Mouse (Mus musculus): Measurements from ENCODE around the gene Ptpn4. TPM values are rescaled to one million over a fixed set of nuclear protein-coding genes. Genes with fewer than 3 reads are reported as not detected.

The Ptpn4 gene
- polyA plus RNA-seq, 1 experiment from 2014 or later = 4.1 TPM

GRCm38 (mm10) chr1:119646356-119646755, 191.1 kb downstream of the Ptpn4 start:
- Histone ChIP-seq H3K4me2 (ENCODE audit: low read depth, severe bottlenecking) (no peak overlapping the region), H3K4me1 (ENCODE audit: control insufficient read depth, insufficient read depth, low read length) (no peaks in the 10 kb centered on the region), H3K4me3 (ENCODE audit: low read depth, low read length) (no peak overlapping the region), H3K27ac (replicated peaks; ENCODE audit: low read depth, low read length) (no peak overlapping the region), H3K9ac (ENCODE audit: low read length) (no peak overlapping the region), H3K9me3 (ENCODE audit: control insufficient read depth, low read length) (no peaks in the 10 kb centered on the region), H3K27me3 (ENCODE audit: control insufficient read depth, insufficient read depth, low read length) (no peaks in the 10 kb centered on the region), H3K36me3 (ENCODE audit: control insufficient read depth, insufficient read depth, low read length) (no peaks in the 10 kb centered on the region)
- no peak for ATAC-seq (ENCODE audit: insufficient number of reproducible peaks, low FRiP score, low TSS enrichment, low read depth)
- WGBS = 75% methylated on average over 2 of the region's 2 CpGs
- DNase-seq (ENCODE audit: low spot score) = no peak

DNA sequence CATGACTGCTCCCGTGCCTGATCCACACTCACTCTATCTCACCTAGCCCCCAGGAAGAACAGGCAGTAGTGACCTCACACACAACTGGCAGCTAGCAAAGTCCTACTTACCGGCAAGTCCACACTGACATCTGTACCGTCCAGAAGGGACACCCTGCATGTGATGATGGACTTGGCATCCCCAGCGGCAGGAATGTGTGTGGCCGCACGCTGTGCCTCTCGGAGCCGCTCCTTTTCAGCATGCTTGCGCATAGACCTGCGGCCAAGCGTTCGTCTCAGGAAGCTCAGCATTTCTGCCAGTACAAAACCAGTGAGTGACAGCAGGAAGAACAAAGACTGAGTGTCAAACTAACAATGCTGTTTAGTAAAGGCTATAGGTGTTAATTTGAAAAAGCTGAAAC, 195.0 kb downstream of the Ptpn4 start:
- H3K9ac ChIP-seq (ENCODE audit: low read length) = no peak overlapping the region
- H3K27me3 ChIP-seq (ENCODE audit: control insufficient read depth, insufficient read depth, low read length) = no peaks in the 10 kb centered on the region
- DNase-seq (ENCODE audit: low spot score) = no peak
- H3K4me3 ChIP-seq (ENCODE audit: low read depth, low read length) = no peak overlapping the region
- no peak overlapping the region for H3K27ac ChIP-seq (replicated peaks; ENCODE audit: low read depth, low read length)
- H3K9me3 ChIP-seq (ENCODE audit: control insufficient read depth, low read length) = no peaks in the 10 kb centered on the region
- no peaks in the 10 kb centered on the region for H3K36me3 ChIP-seq (ENCODE audit: control insufficient read depth, insufficient read depth, low read length)
- H3K4me1 ChIP-seq (ENCODE audit: control insufficient read depth, insufficient read depth, low read length) = no peaks in the 10 kb centered on the region
- ATAC-seq (ENCODE audit: insufficient number of reproducible peaks, low FRiP score, low TSS enrichment, low read depth) = no peak
- WGBS = 89% methylated on average over 12 of the region's 12 CpGs
- H3K4me2 ChIP-seq (ENCODE audit: low read depth, severe bottlenecking) = no peak overlapping the region

DNA sequence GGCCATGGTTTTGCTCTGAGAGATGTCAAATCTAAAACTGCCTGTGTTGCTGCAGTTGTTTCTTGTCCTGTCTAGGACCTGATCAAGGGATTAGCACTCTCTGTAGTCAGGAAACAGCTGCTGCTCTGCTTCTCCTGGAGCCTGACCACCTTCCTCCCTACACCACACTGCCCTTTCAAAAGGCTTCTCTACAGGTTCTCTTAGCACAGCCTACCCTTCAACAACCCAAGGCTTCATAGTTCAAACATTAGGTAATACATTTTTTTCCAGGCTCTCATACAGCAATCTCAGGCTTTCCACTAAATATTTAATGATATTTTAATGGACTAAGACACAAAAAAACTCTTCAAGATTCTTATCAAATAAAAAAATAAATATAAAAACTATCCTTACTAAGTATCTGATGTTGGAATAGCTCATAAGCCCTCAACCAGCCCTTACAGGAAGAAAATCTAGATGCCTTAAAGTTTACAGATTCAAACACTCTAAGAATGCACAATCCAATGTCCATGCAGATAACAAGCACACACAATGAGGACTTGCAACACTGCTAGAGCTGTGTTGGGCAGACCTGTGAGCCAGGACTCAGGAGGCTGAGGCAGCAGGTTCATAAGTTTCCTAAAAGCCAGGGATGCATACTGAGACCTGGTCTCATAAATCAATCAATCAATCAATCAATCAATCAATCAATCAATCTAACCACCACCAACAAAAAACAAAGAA, 196.2 kb downstream of the Ptpn4 start:
- Histone ChIP-seq H3K27me3 (ENCODE audit: control insufficient read depth, insufficient read depth, low read length) (no peaks in the 10 kb centered on the region), H3K4me1 (ENCODE audit: control insufficient read depth, insufficient read depth, low read length) (no peaks in the 10 kb centered on the region), H3K9me3 (ENCODE audit: control insufficient read depth, low read length) (no peaks in the 10 kb centered on the region), H3K36me3 (ENCODE audit: control insufficient read depth, insufficient read depth, low read length) (no peaks in the 10 kb centered on the region), H3K27ac (replicated peaks; ENCODE audit: low read depth, low read length) (no peak overlapping the region), H3K4me3 (ENCODE audit: low read depth, low read length) (no peak overlapping the region), H3K4me2 (ENCODE audit: low read depth, severe bottlenecking) (no peak overlapping the region), H3K9ac (ENCODE audit: low read length) (no peak overlapping the region)
- no peak for DNase-seq (ENCODE audit: low spot score)
- no peak for ATAC-seq (ENCODE audit: insufficient number of reproducible peaks, low FRiP score, low TSS enrichment, low read depth)

DNA sequence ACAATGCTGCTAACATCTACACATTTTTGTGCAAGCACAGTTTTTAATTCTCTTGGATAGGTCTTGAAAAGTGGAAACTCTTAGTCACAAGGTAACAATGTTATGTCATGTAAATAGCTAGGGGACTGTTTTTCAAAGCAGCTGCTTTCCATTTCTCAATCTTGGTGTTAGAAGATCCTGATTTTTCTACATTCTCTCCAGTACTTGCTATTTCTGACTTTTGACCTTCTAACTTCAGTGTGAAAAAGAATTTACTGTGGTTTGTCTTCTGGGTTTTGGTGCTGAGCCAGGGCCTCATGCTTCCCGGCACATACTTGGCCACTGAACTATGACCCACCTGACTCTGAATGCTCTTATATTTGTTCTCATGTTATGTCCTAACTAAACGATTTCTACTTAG, 197.4 kb downstream of the Ptpn4 start:
- no peak for ATAC-seq (ENCODE audit: insufficient number of reproducible peaks, low FRiP score, low TSS enrichment, low read depth)
- no peak overlapping the region for H3K4me2 ChIP-seq (ENCODE audit: low read depth, severe bottlenecking)
- no peak overlapping the region for H3K27ac ChIP-seq (replicated peaks; ENCODE audit: low read depth, low read length)
- H3K4me3 ChIP-seq (ENCODE audit: low read depth, low read length) = no peak overlapping the region
- H3K4me1 ChIP-seq (ENCODE audit: control insufficient read depth, insufficient read depth, low read length) = no peaks in the 10 kb centered on the region
- 88% methylated on average over 2 of the region's 2 CpGs for WGBS
- no peaks in the 10 kb centered on the region for H3K36me3 ChIP-seq (ENCODE audit: control insufficient read depth, insufficient read depth, low read length)
- no peak overlapping the region for H3K9ac ChIP-seq (ENCODE audit: low read length)
- H3K9me3 ChIP-seq (ENCODE audit: control insufficient read depth, low read length) = no peaks in the 10 kb centered on the region
- no peak for DNase-seq (ENCODE audit: low spot score)
- no peaks in the 10 kb centered on the region for H3K27me3 ChIP-seq (ENCODE audit: control insufficient read depth, insufficient read depth, low read length)

DNA sequence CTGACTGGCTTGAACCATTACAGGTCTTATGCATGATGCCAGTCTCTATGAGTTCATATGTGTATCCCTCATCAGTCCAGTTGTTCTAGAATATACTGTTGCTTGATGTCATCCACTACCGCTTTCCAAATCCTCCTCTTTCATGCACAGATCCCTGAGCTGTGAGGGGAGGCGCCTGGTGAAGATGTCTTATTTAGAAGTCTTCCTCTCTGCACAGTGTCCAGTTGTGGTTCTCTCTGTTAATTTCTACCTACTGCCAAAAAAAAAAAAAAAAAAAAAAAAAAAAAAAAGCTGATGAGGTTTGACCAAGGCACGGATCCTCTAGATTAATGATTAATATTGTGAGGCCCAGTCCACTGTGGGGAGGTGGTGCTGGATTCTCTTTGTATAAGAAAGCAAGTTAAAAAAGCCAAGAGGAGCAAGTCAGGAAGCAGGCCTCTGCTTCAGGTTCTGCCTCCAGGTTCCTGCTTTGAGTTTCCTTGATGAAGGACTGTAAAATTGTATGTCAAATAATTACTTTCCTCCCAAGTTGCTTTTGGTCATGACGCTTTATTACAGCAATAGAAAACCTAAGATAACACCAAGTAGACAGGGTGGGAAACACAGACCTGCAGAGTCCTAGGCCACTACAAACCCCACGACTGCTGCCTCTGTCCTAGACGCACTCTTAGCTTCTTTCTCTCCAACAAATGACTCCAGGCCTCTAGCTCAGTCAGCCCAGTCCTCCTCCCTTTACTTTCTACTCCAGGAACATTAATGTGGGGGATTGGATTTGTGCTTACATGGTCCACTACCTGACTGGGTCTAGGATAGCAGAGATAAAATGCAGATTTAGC, 200.0 kb downstream of the Ptpn4 start:
- DNase-seq (ENCODE audit: low spot score) = no peak
- no peak for ATAC-seq (ENCODE audit: insufficient number of reproducible peaks, low FRiP score, low TSS enrichment, low read depth)
- H3K9me3 ChIP-seq (ENCODE audit: control insufficient read depth, low read length) = no peaks in the 10 kb centered on the region
- H3K4me3 ChIP-seq (ENCODE audit: low read depth, low read length) = no peak overlapping the region
- H3K27ac ChIP-seq (replicated peaks; ENCODE audit: low read depth, low read length) = no peak overlapping the region
- no peak overlapping the region for H3K9ac ChIP-seq (ENCODE audit: low read length)
- no peaks in the 10 kb centered on the region for H3K27me3 ChIP-seq (ENCODE audit: control insufficient read depth, insufficient read depth, low read length)
- no peaks in the 10 kb centered on the region for H3K36me3 ChIP-seq (ENCODE audit: control insufficient read depth, insufficient read depth, low read length)
- 86% methylated on average over 6 of the region's 6 CpGs for WGBS
- H3K4me2 ChIP-seq (ENCODE audit: low read depth, severe bottlenecking) = no peak overlapping the region
- H3K4me1 ChIP-seq (ENCODE audit: control insufficient read depth, insufficient read depth, low read length) = no peaks in the 10 kb centered on the region

DNA sequence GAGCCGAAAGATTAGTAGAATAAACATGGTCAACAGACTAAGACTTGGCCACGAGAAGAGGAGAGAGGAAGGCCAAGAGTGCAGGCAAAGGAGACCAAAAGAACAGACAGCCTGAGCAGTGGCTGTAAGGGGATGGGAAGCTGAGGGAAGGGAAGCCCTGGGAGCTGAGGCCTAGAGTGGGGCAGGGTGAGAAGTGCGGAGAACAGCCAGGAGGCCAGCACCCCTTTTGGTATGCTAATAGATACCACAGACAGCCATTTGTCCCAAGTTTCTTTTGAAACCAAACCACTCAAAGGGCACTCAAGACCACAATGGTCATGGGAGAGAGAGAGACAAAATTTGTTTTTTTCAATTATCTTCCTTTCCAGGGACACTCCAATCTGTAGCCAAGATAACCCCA, 202.7 kb downstream of the Ptpn4 start:
- Histone ChIP-seq H3K4me2 (ENCODE audit: low read depth, severe bottlenecking) (no peak overlapping the region), H3K4me1 (ENCODE audit: control insufficient read depth, insufficient read depth, low read length) (no peaks in the 10 kb centered on the region), H3K27ac (replicated peaks; ENCODE audit: low read depth, low read length) (no peak overlapping the region), H3K36me3 (ENCODE audit: control insufficient read depth, insufficient read depth, low read length) (no peaks in the 10 kb centered on the region), H3K4me3 (ENCODE audit: low read depth, low read length) (no peak overlapping the region), H3K27me3 (ENCODE audit: control insufficient read depth, insufficient read depth, low read length) (no peaks in the 10 kb centered on the region), H3K9me3 (ENCODE audit: control insufficient read depth, low read length) (no peaks in the 10 kb centered on the region), H3K9ac (ENCODE audit: low read length) (no peak overlapping the region)
- 46% methylated on average over 3 of the region's 3 CpGs for WGBS
- DNase-seq (ENCODE audit: low spot score) (no peak), ATAC-seq (ENCODE audit: insufficient number of reproducible peaks, low FRiP score, low TSS enrichment, low read depth) (no peak)

- H3K36me3 ChIP-seq (ENCODE audit: control insufficient read depth, insufficient read depth, low read length) = no peaks in the 10 kb centered on the region
- H3K4me1 ChIP-seq (ENCODE audit: control insufficient read depth, insufficient read depth, low read length) = no peaks in the 10 kb centered on the region
- H3K9ac ChIP-seq (ENCODE audit: low read length) = no peak overlapping the region
- no peak overlapping the region for H3K27ac ChIP-seq (replicated peaks; ENCODE audit: low read depth, low read length)
- H3K9me3 ChIP-seq (ENCODE audit: control insufficient read depth, low read length) = no peaks in the 10 kb centered on the region
- no peak for ATAC-seq (ENCODE audit: insufficient number of reproducible peaks, low FRiP score, low TSS enrichment, low read depth)
- H3K27me3 ChIP-seq (ENCODE audit: control insufficient read depth, insufficient read depth, low read length) = no peaks in the 10 kb centered on the region
- H3K4me3 ChIP-seq (ENCODE audit: low read depth, low read length) = no peak overlapping the region
- DNase-seq (ENCODE audit: low spot score) = no peak
- H3K4me2 ChIP-seq (ENCODE audit: low read depth, severe bottlenecking) = no peak overlapping the region
- 75% methylated on average over 1 of the region's 1 CpGs for WGBS
Measured at GRCm38 (mm10) chr1:119630428-119630827, 207.0 kb downstream of the Ptpn4 start.

DNA sequence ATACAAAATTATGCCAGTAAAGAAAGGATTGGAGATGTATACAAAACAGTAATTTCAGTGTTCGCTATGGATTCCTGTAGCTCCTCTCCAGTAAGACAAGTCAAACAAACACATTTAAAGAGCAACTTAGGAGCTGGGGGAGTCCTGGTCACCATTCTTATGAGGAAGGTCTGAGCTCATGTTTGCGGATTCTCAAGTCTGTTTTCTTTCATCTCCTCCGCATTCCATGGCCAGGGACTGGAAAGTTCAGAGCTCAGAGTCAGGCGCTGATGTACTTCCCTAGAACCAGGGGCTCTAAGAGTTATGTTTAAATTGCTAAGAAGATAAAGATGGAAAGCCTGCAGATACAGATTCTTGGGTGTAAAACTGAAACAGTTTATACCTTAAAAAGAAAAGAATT, 210.6 kb downstream of the Ptpn4 start:
- no peak for ATAC-seq (ENCODE audit: insufficient number of reproducible peaks, low FRiP score, low TSS enrichment, low read depth)
- no peak overlapping the region for H3K4me3 ChIP-seq (ENCODE audit: low read depth, low read length)
- no peaks in the 10 kb centered on the region for H3K4me1 ChIP-seq (ENCODE audit: control insufficient read depth, insufficient read depth, low read length)
- no peak for DNase-seq (ENCODE audit: low spot score)
- no peak overlapping the region for H3K27ac ChIP-seq (replicated peaks; ENCODE audit: low read depth, low read length)
- no peaks in the 10 kb centered on the region for H3K9me3 ChIP-seq (ENCODE audit: control insufficient read depth, low read length)
- H3K27me3 ChIP-seq (ENCODE audit: control insufficient read depth, insufficient read depth, low read length) = no peaks in the 10 kb centered on the region
- no peak overlapping the region for H3K4me2 ChIP-seq (ENCODE audit: low read depth, severe bottlenecking)
- no peak overlapping the region for H3K9ac ChIP-seq (ENCODE audit: low read length)
- H3K36me3 ChIP-seq (ENCODE audit: control insufficient read depth, insufficient read depth, low read length) = no peaks in the 10 kb centered on the region
- 86% methylated on average over 4 of the region's 4 CpGs for WGBS

Data from limb, embryonic 11.5 days (tissue).